Mouse (Mus musculus): ENCODE measurements around the gene Ttc27. TPM values are rescaled to one million over a fixed set of nuclear protein-coding genes. Genes with fewer than 3 reads are reported as not detected.

The Ttc27 gene
- total and polyA plus RNA-seq, 3 experiments = 52.9 to 92.9 (median 70.3) TPM

- in situ Hi-C loops (cut with MboI; ENCODE audit: low pct_ligation_motif_present, low pct_unique_long_range_greater_than_20kb, low sequenced_read_pairs) = no loop called here
- no peak for DNase-seq (ENCODE audit: extremely low read depth)
- Histone ChIP-seq H3K9me3 (replicated peaks; ENCODE audit: low read length) (no peaks in the 10 kb centered on the region), H3K79me2 (replicated peaks; ENCODE audit: control insufficient read depth, extremely low read depth, insufficient read depth, poor library complexity, severe bottlenecking) (no peaks in the 10 kb centered on the region), H3K36me3 (replicated peaks in 1 of 2; ENCODE audit: control insufficient read depth in 1 of 2, insufficient read depth in 1 of 2, low read length in 1 of 2) (peaks cover 0 to 6% of the 10 kb centered on the region in 2 experiments), H3K9ac (ENCODE audit: insufficient read depth, low read depth) (no peak overlapping the region), H3K27me3 (replicated peaks) (no peaks in the 10 kb centered on the region), H3K4me3 (replicated peaks in 1 of 3; ENCODE audit: low read depth in 2 of 3, low read length in 2 of 3, poor library complexity in 1 of 3) (no peak overlapping the region), H3K4me1 (ENCODE audit: control insufficient read depth in 1 of 2, insufficient read depth in 2 of 2) (peaks cover 4 to 19% of the 10 kb centered on the region in 2 experiments; a peak in 3 of 4 replicates), H3K27ac (ENCODE audit: insufficient read depth, low read depth) (no peak overlapping the region), H3K4me2 (ENCODE audit: insufficient read depth, low read depth, poor library complexity, severe bottlenecking) (no peak overlapping the region)
- dilution Hi-C loops (cut with MboI; ENCODE audit: extremely low pct_ligation_motif_present, extremely low pct_unique_long_range_greater_than_20kb, low sequenced_read_pairs) = no loop called here
- TF ChIP-seq CHD1 (IDR thresholded peaks at IDR 0.05; ENCODE audit: low read depth, low read length) (no peak), ZC3H11A (IDR thresholded peaks at IDR 0.05; ENCODE audit: low read depth, low read length) (no peak), GABPA (IDR thresholded peaks at IDR 0.05; ENCODE audit: insufficient replicate concordance, low read depth, low read length) (no peak), TCF12 (IDR thresholded peaks at IDR 0.05; ENCODE audit: low read depth, low read length) (no peak), MAZ (IDR thresholded peaks at IDR 0.05; ENCODE audit: low read depth, low read length) (no peak), MXI1 (IDR thresholded peaks at IDR 0.05; ENCODE audit: low read depth, low read length) (no peak), CTCF (conservative IDR thresholded peaks at IDR 0.05 in 1 of 2, IDR thresholded peaks at IDR 0.05 in 1 of 2; ENCODE audit: low read depth in 2 of 2, low read length in 2 of 2) (no peak), CHD2 (IDR thresholded peaks at IDR 0.05; ENCODE audit: low read length) (no peak)
Observed at GRCm38 (mm10) chr17:74872567-74872966, 155.0 kb downstream of the Ttc27 start.

DNA sequence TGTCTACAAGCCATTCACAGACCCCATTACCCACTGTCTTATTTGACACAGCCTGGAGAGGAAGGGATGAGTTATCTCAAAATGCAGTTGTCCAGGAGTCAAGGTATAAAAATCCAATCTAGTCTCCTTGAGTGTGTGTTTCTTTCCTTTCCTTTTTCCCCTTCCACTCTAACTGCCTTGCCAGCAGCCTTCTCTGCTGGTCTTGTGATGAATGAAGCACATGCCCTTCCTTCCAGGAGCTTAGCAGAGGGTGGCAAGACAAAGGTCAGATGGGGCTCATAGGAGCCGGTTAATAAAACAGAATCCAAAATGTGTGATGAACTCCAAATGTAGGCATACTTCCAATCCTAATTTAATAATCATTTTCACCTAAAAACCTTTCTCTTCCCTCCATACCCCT lies 156.2 kb downstream of the Ttc27 start:
- TF ChIP-seq MAZ (IDR thresholded peaks at IDR 0.05; ENCODE audit: low read depth, low read length) (no peak), KAT2A (IDR thresholded peaks at IDR 0.05; ENCODE audit: insufficient replicate concordance, low read length) (no peak), MAFK (IDR thresholded peaks at IDR 0.05; ENCODE audit: insufficient replicate concordance, low read length) (no peak), CHD1 (IDR thresholded peaks at IDR 0.05; ENCODE audit: low read depth, low read length) (no peak), PAX5 (IDR thresholded peaks at IDR 0.05; ENCODE audit: low read length) (no peak), TBP (conservative IDR thresholded peaks at IDR 0.05; ENCODE audit: low read depth, low read length) (no peak), EP300 (IDR thresholded peaks at IDR 0.05; ENCODE audit: low read length) (no peak), MYC (IDR thresholded peaks at IDR 0.05; ENCODE audit: low read depth, low read length) (no peak)
- no peaks in the 10 kb centered on the region for H3K9me3 ChIP-seq (replicated peaks; ENCODE audit: low read length)
- no peaks in the 10 kb centered on the region for H3K27me3 ChIP-seq (replicated peaks)
- DNase-seq (ENCODE audit: extremely low read depth) = no peak
- H3K27ac ChIP-seq (ENCODE audit: insufficient read depth, low read depth) = no peak overlapping the region
- H3K9ac ChIP-seq (ENCODE audit: insufficient read depth, low read depth) = no peak overlapping the region
- peaks cover 4 to 16% of the 10 kb centered on the region in 2 experiments; a peak in 3 of 4 replicates for H3K4me1 ChIP-seq (ENCODE audit: control insufficient read depth in 1 of 2, insufficient read depth in 2 of 2)
- H3K4me2 ChIP-seq (ENCODE audit: insufficient read depth, low read depth, poor library complexity, severe bottlenecking) = no peak overlapping the region
- in situ Hi-C loops (cut with MboI; ENCODE audit: low pct_ligation_motif_present, low pct_unique_long_range_greater_than_20kb, low sequenced_read_pairs) = no loop called here
- H3K79me2 ChIP-seq (replicated peaks; ENCODE audit: control insufficient read depth, extremely low read depth, insufficient read depth, poor library complexity, severe bottlenecking) = no peaks in the 10 kb centered on the region
- no peak overlapping the region for H3K4me3 ChIP-seq (replicated peaks in 1 of 3; ENCODE audit: low read depth in 2 of 3, low read length in 2 of 3, poor library complexity in 1 of 3)
- dilution Hi-C loops (cut with MboI; ENCODE audit: extremely low pct_ligation_motif_present, extremely low pct_unique_long_range_greater_than_20kb, low sequenced_read_pairs) = no loop called here
- peaks cover 0 to 6% of the 10 kb centered on the region in 2 experiments for H3K36me3 ChIP-seq (replicated peaks in 1 of 2; ENCODE audit: control insufficient read depth in 1 of 2, insufficient read depth in 1 of 2, low read length in 1 of 2)

DNA sequence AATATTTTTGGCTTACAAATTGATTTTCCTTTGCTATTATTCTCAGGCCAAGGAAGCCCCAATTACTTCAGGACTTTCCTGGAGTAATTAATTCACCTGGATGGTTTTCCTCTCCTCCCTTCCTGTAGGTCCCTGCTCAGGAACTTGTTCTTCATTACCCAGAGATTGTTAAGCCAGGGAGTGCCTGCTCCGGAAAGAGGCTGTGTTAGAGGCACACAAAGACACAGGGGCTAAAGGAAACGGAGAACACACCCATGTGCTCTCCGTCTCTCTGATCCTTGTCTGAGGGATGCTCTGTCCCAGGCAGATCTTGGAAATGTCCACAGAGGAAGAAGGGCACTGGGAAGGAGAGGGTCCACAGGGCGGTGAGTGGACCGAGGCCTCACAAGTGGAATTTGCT lies 158.2 kb downstream of the Ttc27 start:
- Histone ChIP-seq H3K27ac (ENCODE audit: insufficient read depth, low read depth) (no peak overlapping the region), H3K9me3 (replicated peaks; ENCODE audit: low read length) (no peaks in the 10 kb centered on the region), H3K27me3 (replicated peaks) (no peaks in the 10 kb centered on the region), H3K4me3 (replicated peaks in 1 of 3; ENCODE audit: low read depth in 2 of 3, low read length in 2 of 3, poor library complexity in 1 of 3) (no peak overlapping the region), H3K4me1 (ENCODE audit: control insufficient read depth in 1 of 2, insufficient read depth in 2 of 2) (no peaks in the 10 kb centered on the region), H3K4me2 (ENCODE audit: insufficient read depth, low read depth, poor library complexity, severe bottlenecking) (no peak overlapping the region), H3K79me2 (replicated peaks; ENCODE audit: control insufficient read depth, extremely low read depth, insufficient read depth, poor library complexity, severe bottlenecking) (no peaks in the 10 kb centered on the region), H3K36me3 (replicated peaks in 1 of 2; ENCODE audit: control insufficient read depth in 1 of 2, insufficient read depth in 1 of 2, low read length in 1 of 2) (peaks cover 0 to 3% of the 10 kb centered on the region in 2 experiments), H3K9ac (ENCODE audit: insufficient read depth, low read depth) (no peak overlapping the region)
- dilution Hi-C loops (cut with MboI; ENCODE audit: extremely low pct_ligation_motif_present, extremely low pct_unique_long_range_greater_than_20kb, low sequenced_read_pairs) (no loop called here), in situ Hi-C loops (cut with MboI; ENCODE audit: low pct_ligation_motif_present, low pct_unique_long_range_greater_than_20kb, low sequenced_read_pairs) (no loop called here)
- no peak for DNase-seq (ENCODE audit: extremely low read depth)
- TF ChIP-seq MAX (IDR thresholded peaks at IDR 0.05; ENCODE audit: low read length) = no peak

Measured in CH12.LX (cell line).